Mouse (Mus musculus) heart, postnatal 0 days (tissue): ENCODE measurements around the gene Bcl9. TPM values are rescaled to one million over a fixed set of nuclear protein-coding genes. Genes with fewer than 3 reads are reported as not detected.
A peak's percentile ranks its signal among the peaks of the same experiment; 100 is the strongest.

Experiments
- ATAC-seq: fragments of 200-750 bp; cut with Nextera tagmentation; 2 replicates; pipeline ENCODE4 v1.8.0; 2017; ENCODE audit warnings: low read depth, moderate number of reproducible peaks, moderate library complexity; ENCODE audit not compliant: insufficient read depth
- DNase-seq: peaks from one replicate; pipeline ENCODE4 v3.0.0-alpha.2; 2016; ENCODE audit warnings: low spot score
- H3K27ac ChIP-seq: fragments of 300-500 bp; sonication (generic); 2 replicates; pipeline ENCODE4 v1.5.1; 2014; ENCODE audit warnings: low read depth, mild to moderate bottlenecking
- H3K27me3 ChIP-seq: fragments of 300-500 bp; sonication (generic); 2 replicates; pipeline ENCODE4 v1.6.1; 2014; ENCODE audit warnings: low read length, mixed read lengths; ENCODE audit not compliant: control insufficient read depth, insufficient read depth
- H3K36me3 ChIP-seq: fragments of 300-500 bp; sonication (generic); replicated peaks from 2 replicates; pipeline ENCODE4 v1.6.1; 2014; ENCODE audit warnings: low read length, mixed read lengths; ENCODE audit not compliant: control insufficient read depth, insufficient read depth
- H3K4me1 ChIP-seq: fragments of 300-500 bp; sonication (generic); 2 replicates; pipeline ENCODE4 v1.6.1; 2014; ENCODE audit warnings: antibody characterized with exemption; ENCODE audit not compliant: control insufficient read depth, insufficient read depth
- H3K4me2 ChIP-seq: fragments of 300-500 bp; sonication (generic); 2 replicates; pipeline ENCODE4 v1.6.1; 2014; ENCODE audit warnings: low read depth, mild to moderate bottlenecking, low read length, moderate library complexity
- H3K4me3 ChIP-seq: fragments of 300-500 bp; sonication (generic); 2 replicates; pipeline ENCODE4 v1.5.1; 2014; ENCODE audit warnings: low read depth, low read length
- H3K9ac ChIP-seq: fragments of 300-500 bp; sonication (generic); replicated peaks from 2 replicates; pipeline ENCODE4 v1.6.1; 2014; ENCODE audit warnings: low read depth, low read length, mixed read lengths
- H3K9me3 ChIP-seq: fragments of 300-500 bp; sonication (generic); replicated peaks from 2 replicates; pipeline ENCODE4 v1.6.1; 2016; ENCODE audit warnings: low read length; ENCODE audit not compliant: control insufficient read depth
- CTCF ChIP-seq: IDR thresholded peaks from 2 replicates; pipeline ENCODE4 v1.5.1; 2016; ENCODE audit warnings: antibody characterized with exemption, control low read depth, low read depth
- EP300 ChIP-seq: IDR thresholded peaks from 2 replicates; pipeline ENCODE4 v1.6.1; 2016; ENCODE audit warnings: antibody characterized with exemption, low read depth
- WGBS: fragments of 180-500 bp; shearing (Covaris S2); extraction: QIAGEN DNeasy Blood & Tissue Kit; methylation state at CpG from one replicate; pipeline ENCODE4 v1.1.7; 2014; 5-methylcytosine and 5-hydroxymethylcytosine counted together
- polyA plus RNA-seq: library from polyadenylated mRNA; unstranded; fragments of >200 nt; fragmentation: Nextera tagmentation; extraction: Ambion mirVana; gene quantifications from 2 replicates; pipeline ENCODE4 v1.2.1, GENCODE M21; 2015
- total RNA-seq: library from RNA; depleted of rRNA; stranded (reverse); fragments of >200 nt; gene quantifications from 2 replicates; pipeline ENCODE4 v1.2.3, GENCODE M21; 2014; ENCODE audit warnings: low replicate concordance

Gene Bcl9
- total and polyA plus RNA-seq, 2 experiments from 2014 or later, result 15.7 to 22.7 TPM

DNA sequence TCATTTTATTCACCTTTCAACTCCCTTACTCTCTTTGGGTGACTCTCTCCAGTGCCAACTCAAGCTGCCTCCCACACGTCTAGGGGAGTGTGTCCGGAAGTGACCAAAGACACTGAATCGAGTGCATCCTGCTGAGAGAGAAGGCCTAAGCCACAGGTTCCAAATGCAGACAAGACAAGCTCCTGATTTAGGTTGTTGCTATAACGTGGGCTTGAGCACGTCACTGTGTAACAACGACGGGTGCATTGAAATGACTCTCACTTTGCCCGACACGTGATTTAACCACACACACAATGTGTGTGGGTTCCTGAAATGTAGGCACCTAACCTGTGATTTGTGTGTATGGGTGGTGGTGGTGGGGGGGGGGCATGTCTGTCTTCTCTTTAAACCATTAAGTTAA, 3.4 kb downstream of the Bcl9 start:
- DNase-seq (no peak), ATAC-seq (no peak)
- no peak overlapping the region for H3K9ac ChIP-seq
- WGBS, result 65% methylated on average over 9 of the region's 9 CpGs
- TF ChIP-seq CTCF, result no peak
- TF ChIP-seq EP300, result no peak
- H3K9me3 ChIP-seq, result no peaks in the 10 kb centered on the region
- H3K27me3 ChIP-seq, result no peaks in the 10 kb centered on the region
- H3K4me2 ChIP-seq, result no peak overlapping the region
- H3K4me1 ChIP-seq, result peaks cover 15% of the 10 kb centered on the region; the same call in 1 of the 2 replicates
- H3K27ac ChIP-seq, result no peak overlapping the region
- no peak overlapping the region for H3K4me3 ChIP-seq
- no peaks in the 10 kb centered on the region for H3K36me3 ChIP-seq

DNA sequence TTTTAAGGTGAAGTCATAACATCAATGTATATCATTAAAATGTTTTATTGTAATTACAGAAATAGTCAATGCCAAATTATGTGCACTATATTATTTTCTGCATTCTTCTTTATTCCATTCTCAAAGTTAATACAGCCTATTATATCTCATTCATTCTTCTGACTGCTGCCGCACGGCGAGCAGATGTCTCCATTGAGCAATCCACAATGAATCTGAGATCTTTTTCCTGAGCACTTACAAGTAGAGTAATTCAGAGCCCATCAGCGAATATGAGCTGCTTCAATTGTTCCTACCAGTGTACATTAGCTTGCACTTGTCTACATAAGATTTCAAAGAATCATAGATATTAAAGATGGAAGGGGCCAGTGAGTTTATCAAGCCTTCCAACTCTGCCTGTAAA, 12.8 kb downstream of the Bcl9 start:
- H3K9ac ChIP-seq, result no peak overlapping the region
- peaks cover 9% of the 10 kb centered on the region; the same call in 1 of the 2 replicates for H3K36me3 ChIP-seq
- peaks cover 26% of the 10 kb centered on the region for H3K4me1 ChIP-seq
- WGBS, result 93% methylated on average over 4 of the region's 4 CpGs
- TF ChIP-seq EP300 (no peak), CTCF (no peak)
- no peak overlapping the region for H3K4me3 ChIP-seq
- DNase-seq (no peak), ATAC-seq (no peak)
- H3K27ac ChIP-seq, result no peak overlapping the region
- no peaks in the 10 kb centered on the region for H3K27me3 ChIP-seq
- no peak overlapping the region for H3K4me2 ChIP-seq
- H3K9me3 ChIP-seq, result no peaks in the 10 kb centered on the region

DNA sequence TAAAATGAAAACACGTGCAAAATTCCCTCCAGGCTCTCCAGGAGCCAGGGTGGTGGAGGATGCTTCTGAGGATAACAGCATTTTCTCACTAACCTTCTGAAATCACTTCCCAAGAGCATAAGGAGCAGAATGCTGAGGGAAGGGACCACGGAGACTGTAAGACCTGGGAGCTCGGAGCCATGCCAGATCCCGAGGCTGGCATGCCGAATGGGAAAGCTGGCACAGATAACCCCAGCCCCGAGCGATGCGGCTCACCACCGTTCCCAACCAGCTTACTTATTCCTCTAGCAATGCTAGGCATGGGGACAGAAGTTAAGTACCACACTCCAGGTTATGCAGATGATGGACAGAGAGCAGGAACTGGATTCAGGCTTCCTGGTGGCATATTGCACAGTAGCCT, 13.7 kb downstream of the Bcl9 start:
- H3K27me3 ChIP-seq, result no peaks in the 10 kb centered on the region
- peaks cover 23% of the 10 kb centered on the region for H3K4me1 ChIP-seq
- H3K4me3 ChIP-seq, result no peak overlapping the region
- H3K4me2 ChIP-seq, result no peak overlapping the region
- H3K36me3 ChIP-seq, result peaks cover 9% of the 10 kb centered on the region; the same call in 1 of the 2 replicates
- TF ChIP-seq EP300, result no peak
- no peak for TF ChIP-seq CTCF
- H3K9me3 ChIP-seq, result no peaks in the 10 kb centered on the region
- 73% methylated on average over 9 of the region's 9 CpGs for WGBS
- no peak overlapping the region for H3K9ac ChIP-seq
- no peak overlapping the region for H3K27ac ChIP-seq
- DNase-seq (no peak), ATAC-seq (no peak)

DNA sequence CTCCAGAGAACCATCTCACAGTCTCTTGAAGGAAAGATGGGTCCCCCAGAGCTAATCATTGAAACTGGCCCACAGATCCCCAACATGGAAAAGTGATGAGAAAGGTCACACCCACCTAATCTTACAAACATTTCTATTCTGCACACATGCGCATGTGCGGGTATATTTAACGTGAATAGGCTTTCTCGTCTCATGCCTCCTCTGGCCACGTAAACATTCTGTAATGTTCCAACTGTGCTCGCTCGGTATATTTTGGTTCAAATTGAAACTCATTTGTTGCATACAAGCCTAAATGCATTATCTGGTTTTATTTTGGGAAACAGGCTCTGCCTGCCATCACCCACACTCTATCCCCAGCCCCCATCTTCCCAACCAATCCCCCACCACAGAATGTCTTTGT, 16.3 kb downstream of the Bcl9 start:
- TF ChIP-seq EP300 (no peak), CTCF (no peak)
- peak overlapping the region; percentile 16; the same call in 1 of the 2 replicates for H3K4me3 ChIP-seq
- 48% methylated on average over 7 of the region's 7 CpGs for WGBS
- H3K36me3 ChIP-seq, result peaks cover 9% of the 10 kb centered on the region; the same call in 1 of the 2 replicates
- H3K9me3 ChIP-seq, result no peaks in the 10 kb centered on the region
- H3K9ac ChIP-seq, result no peak overlapping the region
- peaks cover 23% of the 10 kb centered on the region; the same call in 1 of the 2 replicates for H3K4me1 ChIP-seq
- no peak for DNase-seq
- peak overlapping the region; percentile 54 for H3K4me2 ChIP-seq
- H3K27me3 ChIP-seq, result no peaks in the 10 kb centered on the region
- no peak for ATAC-seq
- peak overlapping the region; percentile 49 for H3K27ac ChIP-seq

DNA sequence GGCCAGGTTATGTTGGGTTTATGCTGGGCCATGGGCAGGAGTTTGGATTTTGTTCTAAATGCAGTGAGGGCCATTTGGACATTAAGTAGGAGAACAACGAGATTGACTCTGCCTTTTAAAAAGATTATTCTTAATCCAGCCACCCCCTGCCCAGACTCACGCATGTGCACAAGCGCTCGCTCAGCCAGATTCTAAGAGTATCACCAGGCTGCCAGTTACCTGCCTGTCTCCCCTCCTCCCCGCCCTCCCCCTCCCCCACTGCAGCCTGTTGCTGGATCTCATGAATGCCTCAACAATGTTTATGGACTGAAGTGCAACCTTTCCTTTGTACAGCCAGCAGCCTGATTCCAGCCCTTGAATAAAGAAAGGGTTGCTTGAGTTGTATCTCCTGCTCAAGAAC, 22.0 kb downstream of the Bcl9 start:
- peak overlapping the region; percentile 22; the same call in 1 of the 2 replicates for H3K4me2 ChIP-seq
- H3K27me3 ChIP-seq, result no peaks in the 10 kb centered on the region
- DNase-seq, result no peak
- H3K27ac ChIP-seq, result peak overlapping the region; percentile 60
- no peak for TF ChIP-seq CTCF
- no peak for TF ChIP-seq EP300
- H3K9ac ChIP-seq, result no peak overlapping the region
- no peak for ATAC-seq
- no peaks in the 10 kb centered on the region for H3K36me3 ChIP-seq
- WGBS, result 61% methylated on average over 5 of the region's 5 CpGs
- H3K4me1 ChIP-seq, result peaks cover 19% of the 10 kb centered on the region
- H3K4me3 ChIP-seq, result no peak overlapping the region
- no peaks in the 10 kb centered on the region for H3K9me3 ChIP-seq

DNA sequence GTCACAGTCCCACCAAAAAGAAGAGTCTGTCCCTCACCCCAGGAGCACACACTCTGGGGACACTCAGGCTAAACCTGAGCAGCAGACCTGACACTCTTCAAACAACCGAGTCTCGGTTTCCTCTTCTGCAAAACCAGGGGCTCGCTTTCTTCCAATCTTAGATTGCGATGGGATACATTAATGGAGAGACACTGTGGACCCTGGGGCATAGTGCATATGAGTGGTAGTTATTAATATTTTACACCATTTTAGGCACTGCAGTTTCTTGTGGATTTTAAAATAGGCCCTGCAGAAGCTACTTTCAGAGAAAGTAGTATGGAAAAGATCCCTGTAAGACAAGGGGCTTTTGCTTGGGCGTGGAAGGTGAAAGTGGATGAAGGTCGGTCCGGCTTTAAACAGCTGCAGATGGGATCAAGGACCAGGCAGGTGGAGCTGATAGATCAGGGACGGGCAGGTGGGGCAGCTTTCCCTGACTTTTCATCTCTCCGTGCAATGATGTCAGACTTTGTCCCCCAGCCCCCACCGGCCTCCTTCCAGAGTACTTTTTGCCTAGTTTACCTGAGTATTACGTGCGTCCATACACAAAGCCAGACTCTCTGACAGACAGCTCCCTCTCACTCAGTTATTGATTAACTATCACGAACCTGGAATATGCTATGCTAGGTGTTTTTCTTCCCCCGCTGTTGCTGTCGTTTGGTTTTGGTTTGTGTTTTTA, 23.0 kb downstream of the Bcl9 start:
- Histone ChIP-seq H3K4me2 (no peak overlapping the region), H3K27me3 (no peaks in the 10 kb centered on the region), H3K9me3 (no peaks in the 10 kb centered on the region), H3K4me3 (no peak overlapping the region), H3K9ac (no peak overlapping the region), H3K27ac (no peak overlapping the region), H3K4me1 (peaks cover 19% of the 10 kb centered on the region), H3K36me3 (no peaks in the 10 kb centered on the region)
- WGBS, result 91% methylated on average over 15 of the region's 15 CpGs
- TF ChIP-seq EP300 (no peak), CTCF (no peak)
- ATAC-seq (no peak), DNase-seq (no peak)
